Mouse (Mus musculus): ENCODE results near the gene Ugt3a1. TPM values are rescaled to one million over a fixed set of nuclear protein-coding genes. Genes with fewer than 3 reads are reported as not detected.
"Not testable (repeated sequence)": the region's sequence is repeated elsewhere in the genome, so short reads cannot be mapped to it uniquely, and the experiment has no call there.

The Ugt3a1 gene
- 1.9 and 2.0 TPM in 2 replicates for polyA plus RNA-seq (2015; fragmentation: Nextera tagmentation; extraction: Ambion mirVana)

- Histone ChIP-seq H3K27me3 (ENCODE audit: control insufficient read depth, insufficient read depth, low read depth, low read length) (no peaks in the 10 kb centered on the region), H3K4me1 (ENCODE audit: control insufficient read depth, low read depth, low read length) (no peaks in the 10 kb centered on the region), H3K27ac (ENCODE audit: low read length) (no peak within 1 kb of the TSS), H3K9me3 (replicated peaks; ENCODE audit: control insufficient read depth, low read length) (no peaks in the 10 kb centered on the region), H3K9ac (ENCODE audit: low read depth, low read length) (no peak within 1 kb of the TSS), H3K4me3 (ENCODE audit: low read depth, low read length) (no peak within 1 kb of the TSS), H3K36me3 (ENCODE audit: control insufficient read depth, insufficient read depth) (no peaks in the 10 kb centered on the region), H3K4me2 (ENCODE audit: low read depth, low read length) (no peak within 1 kb of the TSS)
- no peak for ATAC-seq (ENCODE audit: low read depth)
- WGBS (ENCODE audit: insufficient replicate concordance), result 76% methylated on average over 6 of the region's 6 CpGs
Observed at GRCm38 (mm10) chr15:9276838-9277295, at the start of gene Ugt3a1. Gene Ugt3a1, plus strand, starts transcription at chr15:9276888.

GRCm38 (mm10) chr15:9230917-9231316 is 45.8 kb upstream of the Ugt3a1 start:
- H3K9ac ChIP-seq (ENCODE audit: low read depth, low read length); H3K27me3 ChIP-seq (ENCODE audit: control insufficient read depth, insufficient read depth, low read depth, low read length); H3K9me3 ChIP-seq (replicated peaks; ENCODE audit: control insufficient read depth, low read length); ATAC-seq (ENCODE audit: low read depth); H3K4me3 ChIP-seq (ENCODE audit: low read depth, low read length); H3K4me2 ChIP-seq (ENCODE audit: low read depth, low read length); H3K4me1 ChIP-seq (ENCODE audit: control insufficient read depth, low read depth, low read length); H3K27ac ChIP-seq (ENCODE audit: low read length); H3K36me3 ChIP-seq (ENCODE audit: control insufficient read depth, insufficient read depth): not testable (repeated sequence)
- WGBS (ENCODE audit: insufficient replicate concordance), result 46% methylated on average over 4 of the region's 4 CpGs

DNA sequence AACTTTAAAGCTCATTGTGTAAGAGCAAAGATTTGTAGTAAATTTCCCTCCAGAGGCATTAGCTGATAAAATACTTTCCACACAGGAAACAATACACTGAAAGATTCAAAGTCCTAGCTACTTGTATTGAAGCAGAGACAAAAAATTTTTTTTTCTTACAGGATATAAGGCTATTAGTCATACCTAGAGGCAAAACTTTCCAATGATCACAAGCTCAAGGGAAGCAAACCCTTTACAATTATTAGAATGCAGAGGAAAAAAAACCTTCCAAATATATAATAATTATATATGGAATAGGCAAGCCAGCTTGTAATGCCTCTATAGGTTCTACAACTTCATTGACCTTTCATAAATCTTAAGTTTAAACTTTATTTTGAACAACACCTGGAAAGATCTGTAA is 30.3 kb upstream of the Ugt3a1 start:
- no peak overlapping the region for H3K9ac ChIP-seq (ENCODE audit: low read depth, low read length)
- no peak overlapping the region for H3K27ac ChIP-seq (ENCODE audit: low read length)
- no peaks in the 10 kb centered on the region for H3K36me3 ChIP-seq (ENCODE audit: control insufficient read depth, insufficient read depth)
- ATAC-seq (ENCODE audit: low read depth), result no peak
- no peaks in the 10 kb centered on the region for H3K27me3 ChIP-seq (ENCODE audit: control insufficient read depth, insufficient read depth, low read depth, low read length)
- no peak overlapping the region for H3K4me2 ChIP-seq (ENCODE audit: low read depth, low read length)
- no peak overlapping the region for H3K4me3 ChIP-seq (ENCODE audit: low read depth, low read length)
- H3K9me3 ChIP-seq (replicated peaks; ENCODE audit: control insufficient read depth, low read length), result no peaks in the 10 kb centered on the region
- H3K4me1 ChIP-seq (ENCODE audit: control insufficient read depth, low read depth, low read length), result no peaks in the 10 kb centered on the region

GRCm38 (mm10) chr15:9252891-9253290 is 23.8 kb upstream of the Ugt3a1 start:
- Histone ChIP-seq H3K4me3 (ENCODE audit: low read depth, low read length) (no peak overlapping the region), H3K36me3 (ENCODE audit: control insufficient read depth, insufficient read depth) (no peaks in the 10 kb centered on the region), H3K9ac (ENCODE audit: low read depth, low read length) (no peak overlapping the region), H3K27ac (ENCODE audit: low read length) (no peak overlapping the region), H3K27me3 (ENCODE audit: control insufficient read depth, insufficient read depth, low read depth, low read length) (no peaks in the 10 kb centered on the region), H3K9me3 (replicated peaks; ENCODE audit: control insufficient read depth, low read length) (no peaks in the 10 kb centered on the region), H3K4me2 (ENCODE audit: low read depth, low read length) (no peak overlapping the region), H3K4me1 (ENCODE audit: control insufficient read depth, low read depth, low read length) (no peaks in the 10 kb centered on the region)
- WGBS (ENCODE audit: insufficient replicate concordance), result 66% methylated on average over 3 of the region's 3 CpGs
- ATAC-seq (ENCODE audit: low read depth), result no peak

- Histone ChIP-seq H3K27ac (ENCODE audit: low read length) (no peak overlapping the region), H3K9me3 (replicated peaks; ENCODE audit: control insufficient read depth, low read length) (no peaks in the 10 kb centered on the region), H3K27me3 (ENCODE audit: control insufficient read depth, insufficient read depth, low read depth, low read length) (no peaks in the 10 kb centered on the region), H3K36me3 (ENCODE audit: control insufficient read depth, insufficient read depth) (no peaks in the 10 kb centered on the region), H3K9ac (ENCODE audit: low read depth, low read length) (no peak overlapping the region), H3K4me1 (ENCODE audit: control insufficient read depth, low read depth, low read length) (no peaks in the 10 kb centered on the region), H3K4me2 (ENCODE audit: low read depth, low read length) (no peak overlapping the region), H3K4me3 (ENCODE audit: low read depth, low read length) (no peak overlapping the region)
- ATAC-seq (ENCODE audit: low read depth), result no peak
- 44% methylated on average over 3 of the region's 3 CpGs for WGBS (ENCODE audit: insufficient replicate concordance)
Observed at GRCm38 (mm10) chr15:9260621-9261020, 16.1 kb upstream of the Ugt3a1 start.

- Histone ChIP-seq H3K27me3 (ENCODE audit: control insufficient read depth, insufficient read depth, low read depth, low read length) (no peaks in the 10 kb centered on the region), H3K4me1 (ENCODE audit: control insufficient read depth, low read depth, low read length) (no peaks in the 10 kb centered on the region), H3K9me3 (replicated peaks; ENCODE audit: control insufficient read depth, low read length) (no peaks in the 10 kb centered on the region), H3K4me2 (ENCODE audit: low read depth, low read length) (no peak overlapping the region), H3K36me3 (ENCODE audit: control insufficient read depth, insufficient read depth) (no peaks in the 10 kb centered on the region), H3K9ac (ENCODE audit: low read depth, low read length) (no peak overlapping the region), H3K27ac (ENCODE audit: low read length) (no peak overlapping the region), H3K4me3 (ENCODE audit: low read depth, low read length) (no peak overlapping the region)
- WGBS (ENCODE audit: insufficient replicate concordance), result 40% methylated on average over 7 of the region's 7 CpGs
- ATAC-seq (ENCODE audit: low read depth), result no peak
Observed at GRCm38 (mm10) chr15:9271876-9272275, 4.8 kb upstream of the Ugt3a1 start.

DNA sequence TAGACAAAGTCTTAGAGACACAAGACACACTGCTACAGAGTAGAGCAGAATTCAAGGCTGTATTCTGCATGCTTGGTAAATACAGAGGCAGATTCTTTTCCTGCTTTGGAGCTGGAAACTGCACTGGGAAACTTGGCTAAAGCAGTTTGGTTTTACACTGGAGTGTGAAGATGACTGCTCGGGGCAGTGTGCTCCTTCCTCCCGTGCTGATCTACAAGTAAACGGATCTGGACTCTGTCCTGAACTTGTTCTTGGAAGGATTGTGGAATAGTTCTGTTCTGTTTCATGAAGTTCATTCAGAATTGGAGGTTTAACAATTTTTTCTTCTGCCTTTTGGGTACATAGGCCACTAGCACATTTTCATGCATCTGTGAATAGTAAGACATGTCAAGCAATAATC is 2.3 kb downstream of the Ugt3a1 start:
- no peaks in the 10 kb centered on the region for H3K9me3 ChIP-seq (replicated peaks; ENCODE audit: control insufficient read depth, low read length)
- no peak overlapping the region for H3K4me3 ChIP-seq (ENCODE audit: low read depth, low read length)
- no peak overlapping the region for H3K27ac ChIP-seq (ENCODE audit: low read length)
- H3K4me1 ChIP-seq (ENCODE audit: control insufficient read depth, low read depth, low read length), result no peaks in the 10 kb centered on the region
- no peaks in the 10 kb centered on the region for H3K27me3 ChIP-seq (ENCODE audit: control insufficient read depth, insufficient read depth, low read depth, low read length)
- no peak overlapping the region for H3K4me2 ChIP-seq (ENCODE audit: low read depth, low read length)
- no peak for ATAC-seq (ENCODE audit: low read depth)
- WGBS (ENCODE audit: insufficient replicate concordance), result 64% methylated on average over 3 of the region's 3 CpGs
- no peak overlapping the region for H3K9ac ChIP-seq (ENCODE audit: low read depth, low read length)
- H3K36me3 ChIP-seq (ENCODE audit: control insufficient read depth, insufficient read depth), result no peaks in the 10 kb centered on the region

GRCm38 (mm10) chr15:9279596-9279995 is 2.9 kb downstream of the Ugt3a1 start:
- Histone ChIP-seq H3K36me3 (ENCODE audit: control insufficient read depth, insufficient read depth) (no peaks in the 10 kb centered on the region), H3K4me2 (ENCODE audit: low read depth, low read length) (no peak overlapping the region), H3K9me3 (replicated peaks; ENCODE audit: control insufficient read depth, low read length) (no peaks in the 10 kb centered on the region), H3K4me3 (ENCODE audit: low read depth, low read length) (no peak overlapping the region), H3K27ac (ENCODE audit: low read length) (no peak overlapping the region), H3K9ac (ENCODE audit: low read depth, low read length) (no peak overlapping the region), H3K4me1 (ENCODE audit: control insufficient read depth, low read depth, low read length) (no peaks in the 10 kb centered on the region), H3K27me3 (ENCODE audit: control insufficient read depth, insufficient read depth, low read depth, low read length) (no peaks in the 10 kb centered on the region)
- 68% methylated on average over 3 of the region's 3 CpGs for WGBS (ENCODE audit: insufficient replicate concordance)
- peak; percentile 37; the same call in 1 of the 2 replicates for ATAC-seq (ENCODE audit: low read depth)

DNA sequence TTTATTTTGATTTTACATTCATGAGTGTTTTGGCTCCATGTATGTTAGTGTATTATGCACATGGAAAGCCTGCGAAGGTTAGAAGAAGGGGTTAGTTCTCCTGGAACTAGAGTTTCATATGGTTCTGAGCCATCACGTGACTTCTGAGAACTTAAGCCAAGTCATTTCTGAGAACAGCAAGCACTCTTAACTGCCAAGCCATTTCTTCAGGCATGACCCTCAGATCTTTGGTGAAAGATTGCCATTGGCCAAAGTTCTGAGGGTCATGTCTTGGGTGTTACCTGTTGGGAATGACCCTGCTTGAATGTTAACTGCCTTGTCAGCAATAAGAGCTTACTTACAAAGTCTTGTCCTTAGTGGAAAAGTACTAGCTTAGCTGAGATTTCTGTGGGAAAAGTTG is 6.5 kb downstream of the Ugt3a1 start:
- no peaks in the 10 kb centered on the region for H3K4me1 ChIP-seq (ENCODE audit: control insufficient read depth, low read depth, low read length)
- no peak overlapping the region for H3K27ac ChIP-seq (ENCODE audit: low read length)
- WGBS (ENCODE audit: insufficient replicate concordance), result 65% methylated on average over 2 of the region's 2 CpGs
- H3K4me3 ChIP-seq (ENCODE audit: low read depth, low read length), result no peak overlapping the region
- no peak for ATAC-seq (ENCODE audit: low read depth)
- H3K4me2 ChIP-seq (ENCODE audit: low read depth, low read length), result no peak overlapping the region
- H3K27me3 ChIP-seq (ENCODE audit: control insufficient read depth, insufficient read depth, low read depth, low read length), result no peaks in the 10 kb centered on the region
- no peak overlapping the region for H3K9ac ChIP-seq (ENCODE audit: low read depth, low read length)
- H3K36me3 ChIP-seq (ENCODE audit: control insufficient read depth, insufficient read depth), result no peaks in the 10 kb centered on the region
- no peaks in the 10 kb centered on the region for H3K9me3 ChIP-seq (replicated peaks; ENCODE audit: control insufficient read depth, low read length)

- no peak for ATAC-seq (ENCODE audit: low read depth)
- Histone ChIP-seq H3K36me3 (ENCODE audit: control insufficient read depth, insufficient read depth) (no peaks in the 10 kb centered on the region), H3K9me3 (replicated peaks; ENCODE audit: control insufficient read depth, low read length) (no peaks in the 10 kb centered on the region), H3K27ac (ENCODE audit: low read length) (no peak overlapping the region), H3K4me1 (ENCODE audit: control insufficient read depth, low read depth, low read length) (no peaks in the 10 kb centered on the region), H3K27me3 (ENCODE audit: control insufficient read depth, insufficient read depth, low read depth, low read length) (no peaks in the 10 kb centered on the region), H3K4me2 (ENCODE audit: low read depth, low read length) (no peak overlapping the region), H3K4me3 (ENCODE audit: low read depth, low read length) (no peak overlapping the region), H3K9ac (ENCODE audit: low read depth, low read length) (no peak overlapping the region)
- 48% methylated on average over 2 of the region's 2 CpGs for WGBS (ENCODE audit: insufficient replicate concordance)
Observed at GRCm38 (mm10) chr15:9289660-9290059, 13.0 kb downstream of the Ugt3a1 start.
